Mouse (Mus musculus): ENCODE results near the gene Tufm.

Gene Tufm

GRCm38 (mm10) chr7:126499416-126499815, 12.3 kb downstream of the Tufm start:
- no peak for DNase-seq (ENCODE audit: low read depth)

GRCm38 (mm10) chr7:126501684-126502022, 14.5 kb downstream of the Tufm start:
- DNase-seq (ENCODE audit: low read depth), result no peak

- peak; percentile 94 for DNase-seq (ENCODE audit: low read depth)
Measured at GRCm38 (mm10) chr7:126502023-126502741, 15.0 kb downstream of the Tufm start.

GRCm38 (mm10) chr7:126502751-126503150, 15.6 kb downstream of the Tufm start:
- no peak for DNase-seq (ENCODE audit: low read depth)

- DNase-seq (ENCODE audit: low read depth), result peak; percentile 100
Measured at GRCm38 (mm10) chr7:126503273-126503878, 16.2 kb downstream of the Tufm start, which contains the start of gene Atxn2l. Atxn2l (minus strand) TSS chr7:126503437.

GRCm38 (mm10) chr7:126504913-126505312, 17.8 kb downstream of the Tufm start:
- no peak for DNase-seq (ENCODE audit: low read depth)

GRCm38 (mm10) chr7:126507126-126507778, 20.1 kb downstream of the Tufm start:
- no peak for DNase-seq (ENCODE audit: low read depth)

- DNase-seq (ENCODE audit: low read depth), result no peak
Measured at GRCm38 (mm10) chr7:126511287-126511686, 24.1 kb downstream of the Tufm start.

- DNase-seq (ENCODE audit: low read depth), result no peak
Measured at GRCm38 (mm10) chr7:126518261-126518941, 31.2 kb downstream of the Tufm start.

GRCm38 (mm10) chr7:126519513-126519912, 32.4 kb downstream of the Tufm start:
- no peak for DNase-seq (ENCODE audit: low read depth)

- no peak for DNase-seq (ENCODE audit: low read depth)
Measured at GRCm38 (mm10) chr7:126523316-126523715, 36.2 kb downstream of the Tufm start.

GRCm38 (mm10) chr7:126528166-126528577, 41.0 kb downstream of the Tufm start:
- peak; percentile 80 for DNase-seq (ENCODE audit: low read depth)

GRCm38 (mm10) chr7:126533434-126533833, 46.3 kb downstream of the Tufm start:
- DNase-seq (ENCODE audit: low read depth), result no peak

- peak; percentile 20 for DNase-seq (ENCODE audit: low read depth)
Measured at GRCm38 (mm10) chr7:126535766-126536165, 48.6 kb downstream of the Tufm start.

- no peak for DNase-seq (ENCODE audit: low read depth)
Measured at GRCm38 (mm10) chr7:126536466-126536865, 49.3 kb downstream of the Tufm start.

- peak; percentile 72 for DNase-seq (ENCODE audit: low read depth)
Measured at GRCm38 (mm10) chr7:126537820-126538585, 50.8 kb downstream of the Tufm start.

Data from naive thymus-derived CD4-positive, alpha-beta T cell, adult 2 months (primary cell).